Mouse (Mus musculus) ES-E14 (cell line): ENCODE data around the gene Kcnj14. TPM values are rescaled to one million over a fixed set of nuclear protein-coding genes. Genes with fewer than 3 reads are reported as not detected.

Source experiments
- DNase-seq: peaks from one replicate; pipeline ENCODE4 v3.0.0-alpha.2; 2013; ENCODE audit warnings: low read depth, low spot score
- H3K27ac ChIP-seq: 2 replicates; pipeline ENCODE4 v1.5.1; 2012; ENCODE audit warnings: low read depth, mild to moderate bottlenecking, low read length, moderate library complexity, mixed read lengths; ENCODE audit not compliant: poor library complexity, insufficient read depth, severe bottlenecking
- H3K36me3 ChIP-seq: 2 replicates; pipeline ENCODE4 v1.6.1; 2012; ENCODE audit warnings: mild to moderate bottlenecking, low read length, moderate library complexity, mixed read lengths; ENCODE audit not compliant: control insufficient read depth, poor library complexity, insufficient read depth, severe bottlenecking
- H3K4me1 ChIP-seq, 2 experiments: fragments of 150-350 bp in 1 of 2; sonication (generic) in 1 of 2; 2 replicates each; pipeline ENCODE4 v1.6.1; 2012; ENCODE audit warnings: low read length in 2 of 2, mild to moderate bottlenecking in 1 of 2, mixed read lengths in 1 of 2; ENCODE audit not compliant: control insufficient read depth in 2 of 2, insufficient read depth in 2 of 2, poor library complexity in 1 of 2
- H3K4me3 ChIP-seq, 2 experiments: fragments of 150-350 bp in 1 of 2; sonication (generic) in 1 of 2; 2 replicates each; pipeline ENCODE4 v1.5.1; 2012; ENCODE audit warnings: low read length in 2 of 2, low read depth in 1 of 2, mild to moderate bottlenecking in 1 of 2, mixed read lengths in 1 of 2; ENCODE audit not compliant: insufficient read depth in 1 of 2, poor library complexity in 1 of 2, severe bottlenecking in 1 of 2
- H3K9ac ChIP-seq: 2 replicates; pipeline ENCODE4 v1.6.1; 2012; ENCODE audit warnings: low read depth, mild to moderate bottlenecking, low read length, mixed read lengths; ENCODE audit not compliant: poor library complexity, insufficient read depth, severe bottlenecking
- H3K9me3 ChIP-seq: fragments of 150-350 bp; sonication (generic); 2 replicates; pipeline ENCODE4 v1.6.1; 2012; ENCODE audit warnings: low read depth, mild to moderate bottlenecking, low read length; ENCODE audit not compliant: control insufficient read depth, insufficient read depth
- CHD2 ChIP-seq: IDR thresholded peaks from 2 replicates; pipeline ENCODE4 v1.6.1; 2014; ENCODE audit warnings: mild to moderate bottlenecking, low read depth, low read length, inconsistent platforms
- HCFC1 ChIP-seq: IDR thresholded peaks from 2 replicates; pipeline ENCODE4 v1.6.1; 2012; ENCODE audit warnings: low read length, inconsistent platforms, borderline replicate concordance; ENCODE audit not compliant: insufficient read depth
- MAFK ChIP-seq: IDR thresholded peaks from 2 replicates; pipeline ENCODE4 v1.6.1; 2014; ENCODE audit warnings: mild to moderate bottlenecking, low read depth, low read length, inconsistent platforms; ENCODE audit not compliant: insufficient read depth
- ZC3H11A ChIP-seq: IDR thresholded peaks from 2 replicates; pipeline ENCODE4 v1.6.1; 2012; ENCODE audit warnings: low read depth, mild to moderate bottlenecking, inconsistent platforms, low read length, borderline replicate concordance
- ZNF384 ChIP-seq: IDR thresholded peaks from 2 replicates; pipeline ENCODE4 v1.6.1; 2012; ENCODE audit warnings: low read depth, low read length, inconsistent platforms
- in situ Hi-C, 2 experiments: fragments of 600-800 bp; cut with MboI; formaldehyde crosslinking; loops; one replicate each; pipeline ENCODE4 v1.15.1; 2025; ENCODE audit warnings: low sequenced_read_pairs in 2 of 2, inconsistent platforms in 1 of 2; ENCODE audit not compliant: unreplicated experiment in 2 of 2
- total RNA-seq: library from RNA; depleted of rRNA; stranded (reverse); fragments of 300-350 nt; gene quantifications from 2 replicates; pipeline ENCODE4 v1.2.3, GENCODE M21; 2012

Gene Kcnj14
- total RNA-seq, 1 experiment: 1.6 TPM

- H3K27ac ChIP-seq: no peak overlapping the region
- DNase-seq: no peak
- H3K9ac ChIP-seq: no peak overlapping the region
- in situ Hi-C loops: no loop called here
- H3K4me3 ChIP-seq: no peak overlapping the region
- no peaks in the 10 kb centered on the region for H3K9me3 ChIP-seq
- H3K36me3 ChIP-seq: no peaks in the 10 kb centered on the region
- TF ChIP-seq MAFK: no peak
- no peak for TF ChIP-seq ZNF384
- no peak for TF ChIP-seq CHD2
- no peak for TF ChIP-seq ZC3H11A
- no peak for TF ChIP-seq HCFC1
- H3K4me1 ChIP-seq: peaks cover 3 to 9% of the 10 kb centered on the region in 2 experiments; a peak in 1 of 4 replicates
These were observed 39.9 kb upstream of the Kcnj14 start for GRCm38 (mm10) chr7:45864435-45864834.

- H3K9ac ChIP-seq: no peak overlapping the region
- in situ Hi-C loops: no loop called here
- TF ChIP-seq ZC3H11A: no peak
- no peak for TF ChIP-seq CHD2
- no peak for TF ChIP-seq ZNF384
- no peak for TF ChIP-seq MAFK
- peak; percentile 61; the same call in 1 of the 2 replicates for TF ChIP-seq HCFC1
- H3K4me1 ChIP-seq: peaks cover 3 to 9% of the 10 kb centered on the region in 2 experiments; a peak in 1 of 4 replicates
- no peak overlapping the region for H3K4me3 ChIP-seq
- no peaks in the 10 kb centered on the region for H3K9me3 ChIP-seq
- no peak for DNase-seq
- no peak overlapping the region for H3K27ac ChIP-seq
- H3K36me3 ChIP-seq: no peaks in the 10 kb centered on the region
These were observed 38.2 kb upstream of the Kcnj14 start for GRCm38 (mm10) chr7:45862804-45863203.

GRCm38 (mm10) chr7:45859008-45859407, 34.4 kb upstream of the Kcnj14 start:
- no peak for DNase-seq
- Histone ChIP-seq H3K9ac (no peak overlapping the region), H3K27ac (no peak overlapping the region), H3K36me3 (no peaks in the 10 kb centered on the region), H3K4me3 (no peak overlapping the region), H3K9me3 (no peaks in the 10 kb centered on the region), H3K4me1 (peaks cover 5 to 7% of the 10 kb centered on the region in 2 experiments; a peak in 2 of 4 replicates)
- in situ Hi-C loops: no loop called here
- TF ChIP-seq HCFC1 (no peak), ZC3H11A (no peak), CHD2 (no peak), ZNF384 (no peak), MAFK (no peak)

GRCm38 (mm10) chr7:45856950-45857901, 32.6 kb upstream of the Kcnj14 start:
- Histone ChIP-seq H3K27ac (no peak overlapping the region), H3K36me3 (no peaks in the 10 kb centered on the region)
- in situ Hi-C loops: no loop called here

More at GRCm38 (mm10) chr7:45856950-45857901, 32.6 kb upstream of the Kcnj14 start:
- H3K9ac ChIP-seq: no peak overlapping the region; the same call in 1 of the 2 replicates
- TF ChIP-seq CHD2 (no peak), HCFC1 (no peak), MAFK (no peak), ZC3H11A (no peak), ZNF384 (no peak)
- H3K4me3 ChIP-seq: peak overlapping the region; percentile 39 to 41
- no peaks in the 10 kb centered on the region for H3K9me3 ChIP-seq
- DNase-seq: no peak
- H3K4me1 ChIP-seq: peaks cover 2 to 5% of the 10 kb centered on the region in 2 experiments; a peak in 2 of 4 replicates
